Mouse (Mus musculus) forebrain, embryonic 13.5 days (tissue): ENCODE results near the gene Fgfr4. TPM values are rescaled to one million over a fixed set of nuclear protein-coding genes. Genes with fewer than 3 reads are reported as not detected.
"Not testable (repeated sequence)": the region's sequence is repeated elsewhere in the genome, so short reads cannot be mapped to it uniquely, and the experiment has no call there.

Source experiments
- ATAC-seq: fragments of 200-750 bp; cut with Nextera tagmentation; 2 replicates; pipeline ENCODE4 v1.8.0; 2017
- H3K27ac ChIP-seq: fragments of 300-500 bp; sonication (generic); 2 replicates; pipeline ENCODE4 v1.5.1; 2015; ENCODE audit warnings: inconsistent platforms, mild to moderate bottlenecking, moderate library complexity
- H3K27me3 ChIP-seq: fragments of 300-500 bp; sonication (generic); 2 replicates; pipeline ENCODE4 v1.6.1; 2015; ENCODE audit warnings: mild to moderate bottlenecking, inconsistent platforms
- H3K36me3 ChIP-seq: fragments of 300-500 bp; sonication (generic); 2 replicates; pipeline ENCODE4 v1.6.1; 2015; ENCODE audit warnings: mild to moderate bottlenecking, inconsistent platforms; ENCODE audit not compliant: poor library complexity, severe bottlenecking
- H3K4me1 ChIP-seq: fragments of 300-500 bp; sonication (generic); 2 replicates; pipeline ENCODE4 v1.6.1; 2015; ENCODE audit warnings: inconsistent platforms
- H3K4me2 ChIP-seq: fragments of 300-500 bp; sonication (generic); 2 replicates; pipeline ENCODE4 v1.6.1; 2015; ENCODE audit warnings: inconsistent platforms, mild to moderate bottlenecking, moderate library complexity
- H3K4me3 ChIP-seq: fragments of 300-500 bp; sonication (generic); 2 replicates; pipeline ENCODE4 v1.5.1; 2015; ENCODE audit warnings: mild to moderate bottlenecking, inconsistent platforms
- H3K9ac ChIP-seq: fragments of 300-500 bp; sonication (generic); 2 replicates; pipeline ENCODE4 v1.6.1; 2015; ENCODE audit warnings: mild to moderate bottlenecking, inconsistent platforms
- H3K9me3 ChIP-seq: fragments of 300-500 bp; sonication (generic); replicated peaks from 2 replicates; pipeline ENCODE4 v1.6.1; 2016; ENCODE audit warnings: inconsistent platforms
- WGBS: fragments of 180-500 bp; shearing (Covaris S2); methylation state at CpG from one replicate; pipeline ENCODE4 v1.1.7; 2015; 5-methylcytosine and 5-hydroxymethylcytosine counted together
- polyA plus RNA-seq: library from polyadenylated mRNA; unstranded; fragments of >200 nt; fragmentation: Nextera tagmentation; extraction: Ambion mirVana; gene quantifications from 2 replicates; pipeline ENCODE4 v1.2.1, GENCODE M21; 2015

Fgfr4 gene
- polyA plus RNA-seq, 1 experiment from 2014 or later: 0.48 TPM

- H3K27me3 ChIP-seq: no peaks in the 10 kb centered on the region
- H3K27ac ChIP-seq: no peak overlapping the region
- no peak for ATAC-seq
- H3K4me3 ChIP-seq: no peak overlapping the region
- 93% methylated on average over 6 of the region's 6 CpGs for WGBS
- H3K36me3 ChIP-seq: no peaks in the 10 kb centered on the region
- no peak overlapping the region for H3K9ac ChIP-seq
- H3K9me3 ChIP-seq: no peaks in the 10 kb centered on the region
- peaks cover 12% of the 10 kb centered on the region for H3K4me1 ChIP-seq
- H3K4me2 ChIP-seq: no peak overlapping the region
Measured at GRCm38 (mm10) chr13:55176265-55176664, 23.8 kb downstream of the Fgfr4 start.

GRCm38 (mm10) chr13:55177903-55178496, 25.6 kb downstream of the Fgfr4 start:
- Histone ChIP-seq H3K4me2 (no peak overlapping the region), H3K9ac (no peak overlapping the region), H3K36me3 (no peaks in the 10 kb centered on the region), H3K9me3 (no peaks in the 10 kb centered on the region), H3K4me3 (no peak overlapping the region), H3K27me3 (no peaks in the 10 kb centered on the region), H3K27ac (no peak overlapping the region; the same call in 1 of the 2 replicates), H3K4me1 (peaks cover 10% of the 10 kb centered on the region)
- no peak for ATAC-seq
- WGBS: 67% methylated on average over 4 of the region's 4 CpGs

GRCm38 (mm10) chr13:55178556-55178955, 26.1 kb downstream of the Fgfr4 start:
- no peak overlapping the region for H3K4me3 ChIP-seq
- 33% methylated on average over 2 of the region's 2 CpGs for WGBS
- ATAC-seq: peak; percentile 17; the same call in 1 of the 2 replicates
- no peak overlapping the region for H3K9ac ChIP-seq
- H3K27ac ChIP-seq: no peak overlapping the region
- no peaks in the 10 kb centered on the region for H3K9me3 ChIP-seq
- H3K4me2 ChIP-seq: no peak overlapping the region
- no peaks in the 10 kb centered on the region for H3K27me3 ChIP-seq
- no peaks in the 10 kb centered on the region for H3K36me3 ChIP-seq
- peaks cover 10% of the 10 kb centered on the region for H3K4me1 ChIP-seq

GRCm38 (mm10) chr13:55179591-55179990, 27.2 kb downstream of the Fgfr4 start:
- WGBS: 78% methylated on average over 3 of the region's 3 CpGs
- Histone ChIP-seq H3K9ac (no peak overlapping the region), H3K4me2 (no peak overlapping the region), H3K9me3 (no peaks in the 10 kb centered on the region), H3K4me3 (no peak overlapping the region), H3K27me3 (no peaks in the 10 kb centered on the region), H3K36me3 (no peaks in the 10 kb centered on the region), H3K4me1 (peaks cover 10% of the 10 kb centered on the region), H3K27ac (no peak overlapping the region)
- no peak for ATAC-seq

- ATAC-seq: no peak
- 0 out of 2 replicates have a peak overlapping the region, but pooled peaks have one; percentile 48 for H3K9ac ChIP-seq
- H3K9me3 ChIP-seq: no peaks in the 10 kb centered on the region
- peaks cover 10% of the 10 kb centered on the region for H3K4me1 ChIP-seq
- H3K27ac ChIP-seq: no peak overlapping the region
- no peaks in the 10 kb centered on the region for H3K27me3 ChIP-seq
- H3K36me3 ChIP-seq: no peaks in the 10 kb centered on the region
- peak overlapping the region; percentile 27 for H3K4me3 ChIP-seq
- H3K4me2 ChIP-seq: peak overlapping the region; percentile 55
- 71% methylated on average over 2 of the region's 2 CpGs for WGBS
Measured at GRCm38 (mm10) chr13:55181786-55182172, 29.3 kb downstream of the Fgfr4 start.

GRCm38 (mm10) chr13:55182173-55182894, 29.9 kb downstream of the Fgfr4 start:
- H3K9me3 ChIP-seq: no peaks in the 10 kb centered on the region
- peaks cover 10% of the 10 kb centered on the region for H3K4me1 ChIP-seq
- H3K4me2 ChIP-seq: peak overlapping the region; percentile 55
- H3K4me3 ChIP-seq: peak overlapping the region; percentile 27
- peak; percentile 77; the same call in 1 of the 2 replicates for ATAC-seq
- no peaks in the 10 kb centered on the region for H3K27me3 ChIP-seq
- no peaks in the 10 kb centered on the region for H3K36me3 ChIP-seq
- 3% methylated on average over 23 of the region's 23 CpGs for WGBS
- peak overlapping the region; percentile 75 for H3K27ac ChIP-seq
- H3K9ac ChIP-seq: peak overlapping the region; percentile 48; the same call in 1 of the 2 replicates

GRCm38 (mm10) chr13:55183382-55183781, 30.9 kb downstream of the Fgfr4 start:
- no peak for ATAC-seq
- Histone ChIP-seq H3K4me2 (no peak overlapping the region), H3K4me1 (peaks cover 10% of the 10 kb centered on the region), H3K9ac (no peak overlapping the region), H3K27me3 (no peaks in the 10 kb centered on the region), H3K9me3 (no peaks in the 10 kb centered on the region), H3K36me3 (no peaks in the 10 kb centered on the region), H3K27ac (no peak overlapping the region), H3K4me3 (no peak overlapping the region)
- WGBS: 81% methylated on average over 6 of the region's 6 CpGs

GRCm38 (mm10) chr13:55187062-55187461, 34.6 kb downstream of the Fgfr4 start:
- H3K4me1 ChIP-seq: peaks cover 18% of the 10 kb centered on the region
- not testable (repeated sequence) for H3K36me3 ChIP-seq, H3K4me3 ChIP-seq, H3K27me3 ChIP-seq, ATAC-seq, H3K27ac ChIP-seq, H3K9me3 ChIP-seq, H3K9ac ChIP-seq, H3K4me2 ChIP-seq
- WGBS: 42% methylated on average over 2 of the region's 9 CpGs

- Histone ChIP-seq H3K27ac (peak overlapping the region; percentile 93), H3K27me3 (no peaks in the 10 kb centered on the region), H3K9ac (peak overlapping the region; percentile 79), H3K9me3 (no peaks in the 10 kb centered on the region), H3K4me3 (peak overlapping the region; percentile 47), H3K4me2 (peak overlapping the region; percentile 83), H3K36me3 (no peaks in the 10 kb centered on the region), H3K4me1 (peaks cover 12% of the 10 kb centered on the region)
- WGBS: 4% methylated on average over 12 of the region's 12 CpGs
- no peak for ATAC-seq
Measured at GRCm38 (mm10) chr13:55189531-55190107, 37.2 kb downstream of the Fgfr4 start.

- Histone ChIP-seq H3K27me3 (no peaks in the 10 kb centered on the region), H3K4me3 (peak overlapping the region; percentile 47), H3K9ac (peak overlapping the region; percentile 79), H3K9me3 (no peaks in the 10 kb centered on the region), H3K27ac (peak overlapping the region; percentile 93), H3K4me2 (peak overlapping the region; percentile 83), H3K4me1 (peaks cover 12% of the 10 kb centered on the region), H3K36me3 (no peaks in the 10 kb centered on the region)
- WGBS: 2% methylated on average over 34 of the region's 34 CpGs
- peak; percentile 100 for ATAC-seq
Measured at GRCm38 (mm10) chr13:55190121-55190868, 37.9 kb downstream of the Fgfr4 start.

- H3K4me2 ChIP-seq: no peak overlapping the region
- peaks cover 12% of the 10 kb centered on the region for H3K4me1 ChIP-seq
- no peaks in the 10 kb centered on the region for H3K36me3 ChIP-seq
- no peaks in the 10 kb centered on the region for H3K27me3 ChIP-seq
- H3K9me3 ChIP-seq: no peaks in the 10 kb centered on the region
- H3K4me3 ChIP-seq: no peak overlapping the region
- no peak for ATAC-seq
- 90% methylated on average over 5 of the region's 5 CpGs for WGBS
- H3K27ac ChIP-seq: no peak overlapping the region
- H3K9ac ChIP-seq: no peak overlapping the region
Measured at GRCm38 (mm10) chr13:55191535-55191934, 39.1 kb downstream of the Fgfr4 start.

GRCm38 (mm10) chr13:55202758-55203157, 50.3 kb downstream of the Fgfr4 start:
- not testable (repeated sequence) for H3K36me3 ChIP-seq, ATAC-seq, H3K4me1 ChIP-seq, H3K4me2 ChIP-seq, H3K27ac ChIP-seq, H3K9me3 ChIP-seq, H3K9ac ChIP-seq, H3K4me3 ChIP-seq, H3K27me3 ChIP-seq
- WGBS: 86% methylated on average over 4 of the region's 4 CpGs
